Mouse (Mus musculus) midbrain, embryonic 13.5 days (tissue): Measurements from ENCODE around the gene Dnajb8. TPM values are rescaled to one million over a fixed set of nuclear protein-coding genes. Genes with fewer than 3 reads are reported as not detected.

ENCODE experiments used
- ATAC-seq: fragments of 200-750 bp; cut with Nextera tagmentation; 2 replicates; pipeline ENCODE4 v1.8.0; 2017; ENCODE audit warnings: mild to moderate bottlenecking, moderate TSS enrichment, moderate library complexity
- H3K27ac ChIP-seq: fragments of 300-500 bp; sonication (generic); 2 replicates; pipeline ENCODE4 v1.5.1; 2015; ENCODE audit warnings: inconsistent platforms, mild to moderate bottlenecking, moderate library complexity
- H3K27me3 ChIP-seq: fragments of 300-500 bp; sonication (generic); 2 replicates; pipeline ENCODE4 v1.6.1; 2015; ENCODE audit warnings: mild to moderate bottlenecking, inconsistent platforms
- H3K36me3 ChIP-seq: fragments of 300-500 bp; sonication (generic); 2 replicates; pipeline ENCODE4 v1.6.1; 2015; ENCODE audit warnings: mild to moderate bottlenecking, inconsistent platforms
- H3K4me1 ChIP-seq: fragments of 300-500 bp; sonication (generic); replicated peaks from 2 replicates; pipeline ENCODE4 v1.6.1; 2015; ENCODE audit warnings: inconsistent platforms
- H3K4me2 ChIP-seq: fragments of 300-500 bp; sonication (generic); replicated peaks from 2 replicates; pipeline ENCODE4 v1.6.1; 2015; ENCODE audit warnings: moderate library complexity, mild to moderate bottlenecking, inconsistent platforms
- H3K4me3 ChIP-seq: fragments of 300-500 bp; sonication (generic); replicated peaks from 2 replicates; pipeline ENCODE4 v1.5.1; 2015; ENCODE audit warnings: mild to moderate bottlenecking, inconsistent platforms
- H3K9ac ChIP-seq: fragments of 300-500 bp; sonication (generic); replicated peaks from 2 replicates; pipeline ENCODE4 v1.6.1; 2015; ENCODE audit warnings: mild to moderate bottlenecking, inconsistent platforms
- H3K9me3 ChIP-seq: fragments of 300-500 bp; sonication (generic); 2 replicates; pipeline ENCODE4 v1.6.1; 2016; ENCODE audit warnings: mild to moderate bottlenecking, inconsistent platforms
- WGBS: fragments of 180-500 bp; shearing (Covaris S2); methylation state at CpG from one replicate; pipeline ENCODE4 v1.1.7; 2015; 5-methylcytosine and 5-hydroxymethylcytosine counted together
- polyA plus RNA-seq: library from polyadenylated mRNA; unstranded; fragments of >200 nt; fragmentation: Nextera tagmentation; extraction: Ambion mirVana; gene quantifications from 2 replicates; pipeline ENCODE4 v1.2.1, GENCODE M21; 2015

Gene Dnajb8
- polyA plus RNA-seq, 1 experiment from 2014 or later = not detected

GRCm38 (mm10) chr6:88236513-88236912 lies 14.4 kb downstream of the Dnajb8 start:
- 0 out of 2 replicates have a peak overlapping the region, but pooled peaks have one; percentile 13 for H3K4me3 ChIP-seq
- peaks cover 27% of the 10 kb centered on the region for H3K4me1 ChIP-seq
- H3K9me3 ChIP-seq = no peaks in the 10 kb centered on the region
- H3K4me2 ChIP-seq = peak overlapping the region; percentile 49
- no peak overlapping the region; the same call in 1 of the 2 replicates for H3K9ac ChIP-seq
- H3K27ac ChIP-seq = no peak overlapping the region
- WGBS = 11% methylated on average over 7 of the region's 7 CpGs
- ATAC-seq = peak; percentile 25; the same call in 1 of the 2 replicates
- no peaks in the 10 kb centered on the region for H3K36me3 ChIP-seq
- peaks cover 68% of the 10 kb centered on the region for H3K27me3 ChIP-seq

- H3K27me3 ChIP-seq = peaks cover 47% of the 10 kb centered on the region
- peak; percentile 71 for ATAC-seq
- no peak overlapping the region for H3K27ac ChIP-seq
- no peak overlapping the region for H3K4me3 ChIP-seq
- H3K36me3 ChIP-seq = no peaks in the 10 kb centered on the region
- no peaks in the 10 kb centered on the region for H3K9me3 ChIP-seq
- WGBS = under 1% methylated on average over 15 of the region's 15 CpGs
- 0 out of 2 replicates have a peak overlapping the region, but pooled peaks have one; percentile 1 for H3K4me2 ChIP-seq
- H3K9ac ChIP-seq = no peak overlapping the region
- H3K4me1 ChIP-seq = 0 out of 2 replicates have a peak, but pooled peaks cover 4% of the 10 kb centered on the region
Measured at GRCm38 (mm10) chr6:88242604-88243003, 20.5 kb downstream of the Dnajb8 start.

- no peak overlapping the region for H3K4me3 ChIP-seq
- H3K27me3 ChIP-seq = no peaks in the 10 kb centered on the region
- H3K4me2 ChIP-seq = no peak overlapping the region
- no peaks in the 10 kb centered on the region for H3K36me3 ChIP-seq
- no peak overlapping the region for H3K27ac ChIP-seq
- H3K9me3 ChIP-seq = no peaks in the 10 kb centered on the region
- H3K4me1 ChIP-seq = no peaks in the 10 kb centered on the region
- WGBS = 92% methylated on average over 1 of the region's 1 CpGs
- H3K9ac ChIP-seq = no peak overlapping the region
- ATAC-seq = no peak
Measured at GRCm38 (mm10) chr6:88249231-88249630, 27.2 kb downstream of the Dnajb8 start.

- H3K4me3 ChIP-seq = no peak overlapping the region
- no peak overlapping the region for H3K9ac ChIP-seq
- peaks cover 3% of the 10 kb centered on the region; the same call in 1 of the 2 replicates for H3K36me3 ChIP-seq
- no peak overlapping the region for H3K27ac ChIP-seq
- no peaks in the 10 kb centered on the region for H3K27me3 ChIP-seq
- no peaks in the 10 kb centered on the region for H3K9me3 ChIP-seq
- ATAC-seq = no peak
- no peaks in the 10 kb centered on the region for H3K4me1 ChIP-seq
- H3K4me2 ChIP-seq = no peak overlapping the region
- 94% methylated on average over 1 of the region's 1 CpGs for WGBS
Measured at GRCm38 (mm10) chr6:88251396-88251795, 29.3 kb downstream of the Dnajb8 start.

- ATAC-seq = no peak
- no peaks in the 10 kb centered on the region for H3K9me3 ChIP-seq
- H3K9ac ChIP-seq = no peak overlapping the region
- WGBS = 81% methylated on average over 7 of the region's 7 CpGs
- H3K4me1 ChIP-seq = no peaks in the 10 kb centered on the region
- H3K27ac ChIP-seq = no peak overlapping the region
- peaks cover 5% of the 10 kb centered on the region; the same call in 1 of the 2 replicates for H3K36me3 ChIP-seq
- H3K4me3 ChIP-seq = no peak overlapping the region
- H3K4me2 ChIP-seq = no peak overlapping the region
- H3K27me3 ChIP-seq = no peaks in the 10 kb centered on the region
Measured at GRCm38 (mm10) chr6:88251798-88252478, 29.9 kb downstream of the Dnajb8 start.

GRCm38 (mm10) chr6:88254082-88254481 lies 32.0 kb downstream of the Dnajb8 start:
- Histone ChIP-seq H3K9me3 (no peaks in the 10 kb centered on the region), H3K27me3 (no peaks in the 10 kb centered on the region), H3K9ac (no peak overlapping the region), H3K4me3 (no peak overlapping the region), H3K27ac (no peak overlapping the region), H3K4me2 (no peak overlapping the region), H3K36me3 (peaks cover 16% of the 10 kb centered on the region; the same call in 1 of the 2 replicates), H3K4me1 (no peaks in the 10 kb centered on the region)
- WGBS = 84% methylated on average over 6 of the region's 6 CpGs
- no peak for ATAC-seq

- no peak overlapping the region for H3K9ac ChIP-seq
- H3K4me1 ChIP-seq = no peaks in the 10 kb centered on the region
- 80% methylated on average over 4 of the region's 4 CpGs for WGBS
- peaks cover 16% of the 10 kb centered on the region; the same call in 1 of the 2 replicates for H3K36me3 ChIP-seq
- H3K27ac ChIP-seq = no peak overlapping the region
- no peak for ATAC-seq
- no peaks in the 10 kb centered on the region for H3K27me3 ChIP-seq
- H3K4me3 ChIP-seq = no peak overlapping the region
- H3K9me3 ChIP-seq = no peaks in the 10 kb centered on the region
- H3K4me2 ChIP-seq = no peak overlapping the region
Measured at GRCm38 (mm10) chr6:88255435-88255834, 33.4 kb downstream of the Dnajb8 start.

GRCm38 (mm10) chr6:88259621-88260020 lies 37.6 kb downstream of the Dnajb8 start:
- Histone ChIP-seq H3K4me1 (peaks cover 11% of the 10 kb centered on the region), H3K9ac (no peak overlapping the region), H3K27ac (no peak overlapping the region), H3K4me3 (no peak overlapping the region), H3K36me3 (peaks cover 16% of the 10 kb centered on the region; the same call in 1 of the 2 replicates), H3K27me3 (no peaks in the 10 kb centered on the region), H3K4me2 (no peak overlapping the region), H3K9me3 (no peaks in the 10 kb centered on the region)
- ATAC-seq = no peak
- 93% methylated on average over 3 of the region's 3 CpGs for WGBS

GRCm38 (mm10) chr6:88260645-88261044 lies 38.6 kb downstream of the Dnajb8 start:
- Histone ChIP-seq H3K9me3 (no peaks in the 10 kb centered on the region), H3K4me2 (no peak overlapping the region), H3K4me1 (peaks cover 11% of the 10 kb centered on the region), H3K36me3 (peaks cover 16% of the 10 kb centered on the region; the same call in 1 of the 2 replicates), H3K27ac (no peak overlapping the region), H3K9ac (no peak overlapping the region), H3K27me3 (no peaks in the 10 kb centered on the region), H3K4me3 (no peak overlapping the region)
- ATAC-seq = no peak
- 99% methylated on average over 3 of the region's 3 CpGs for WGBS

- H3K9me3 ChIP-seq = no peaks in the 10 kb centered on the region
- peaks cover 11% of the 10 kb centered on the region for H3K4me1 ChIP-seq
- no peak overlapping the region for H3K4me2 ChIP-seq
- no peak; the same call in 1 of the 2 replicates for ATAC-seq
- H3K27me3 ChIP-seq = no peaks in the 10 kb centered on the region
- H3K4me3 ChIP-seq = no peak overlapping the region
- 27% methylated on average over 9 of the region's 9 CpGs for WGBS
- no peak overlapping the region for H3K27ac ChIP-seq
- peaks cover 11% of the 10 kb centered on the region; the same call in 1 of the 2 replicates for H3K36me3 ChIP-seq
- H3K9ac ChIP-seq = no peak overlapping the region
Measured at GRCm38 (mm10) chr6:88262160-88262559, 40.1 kb downstream of the Dnajb8 start.

GRCm38 (mm10) chr6:88265355-88265754 lies 43.3 kb downstream of the Dnajb8 start:
- ATAC-seq = no peak
- Histone ChIP-seq H3K4me3 (no peak overlapping the region), H3K27ac (no peak overlapping the region), H3K9ac (no peak overlapping the region), H3K9me3 (no peaks in the 10 kb centered on the region), H3K4me2 (no peak overlapping the region), H3K4me1 (peaks cover 11% of the 10 kb centered on the region), H3K36me3 (no peaks in the 10 kb centered on the region), H3K27me3 (no peaks in the 10 kb centered on the region)
- WGBS = 90% methylated on average over 1 of the region's 1 CpGs

- 76% methylated on average over 3 of the region's 3 CpGs for WGBS
- no peaks in the 10 kb centered on the region for H3K36me3 ChIP-seq
- H3K27me3 ChIP-seq = no peaks in the 10 kb centered on the region
- H3K4me2 ChIP-seq = no peak overlapping the region
- H3K4me3 ChIP-seq = no peak overlapping the region
- H3K9ac ChIP-seq = no peak overlapping the region
- no peak overlapping the region for H3K27ac ChIP-seq
- H3K4me1 ChIP-seq = peaks cover 11% of the 10 kb centered on the region
- ATAC-seq = no peak
- no peaks in the 10 kb centered on the region for H3K9me3 ChIP-seq
Measured at GRCm38 (mm10) chr6:88266055-88266454, 44.0 kb downstream of the Dnajb8 start.
